Mouse (Mus musculus) left cerebral cortex, postnatal 4 days (tissue): ENCODE measurements at regions not wholly inside any gene's neighbourhood (a gene's known extent, or its start where the extent isn't known, plus 50 kb on each side); places are given as distances from the start of the nearest gene placed in this dataset.

ENCODE experiments used
- DNase-seq: peaks from one replicate; pipeline ENCODE4 v3.0.0-alpha.2; 2022
- intact Hi-C: fragments of 180-260 bp; cut with DNase I; formaldehyde crosslinking; loops from one replicate; pipeline ENCODE4 v1.15.1; 2025

GRCm38 (mm10) chr16:45331236-45331635 is 77.6 kb downstream of the Cd200 start:
- intact Hi-C loops: no loop called here
- DNase-seq: no peak

GRCm38 (mm10) chr16:45330298-45330697 is 78.6 kb downstream of the Cd200 start:
- DNase-seq: no peak
- intact Hi-C loops: no loop called here

- intact Hi-C loops: no loop called here
- peak; percentile 11 for DNase-seq
Observed at GRCm38 (mm10) chr16:45329716-45330115, 79.1 kb downstream of the Cd200 start.

GRCm38 (mm10) chr16:45327103-45327502 is 81.8 kb downstream of the Cd200 start:
- intact Hi-C loops: no loop called here
- no peak for DNase-seq

- DNase-seq: no peak
- intact Hi-C loops: no loop called here
Observed at GRCm38 (mm10) chr16:45311479-45311878, 87.4 kb downstream of the Btla start.
